Mouse (Mus musculus) thymus, postnatal 4 days (tissue): ENCODE measurements around the gene Tbc1d9b.
A peak's percentile ranks its signal among the peaks of the same experiment; 100 is the strongest.
"Not testable (repeated sequence)": the region's sequence is repeated elsewhere in the genome, so short reads cannot be mapped to it uniquely, and the experiment has no call there.

Source experiments
- DNase-seq: peaks from one replicate; pipeline ENCODE4 v3.0.0; 2021

The Tbc1d9b gene

DNA sequence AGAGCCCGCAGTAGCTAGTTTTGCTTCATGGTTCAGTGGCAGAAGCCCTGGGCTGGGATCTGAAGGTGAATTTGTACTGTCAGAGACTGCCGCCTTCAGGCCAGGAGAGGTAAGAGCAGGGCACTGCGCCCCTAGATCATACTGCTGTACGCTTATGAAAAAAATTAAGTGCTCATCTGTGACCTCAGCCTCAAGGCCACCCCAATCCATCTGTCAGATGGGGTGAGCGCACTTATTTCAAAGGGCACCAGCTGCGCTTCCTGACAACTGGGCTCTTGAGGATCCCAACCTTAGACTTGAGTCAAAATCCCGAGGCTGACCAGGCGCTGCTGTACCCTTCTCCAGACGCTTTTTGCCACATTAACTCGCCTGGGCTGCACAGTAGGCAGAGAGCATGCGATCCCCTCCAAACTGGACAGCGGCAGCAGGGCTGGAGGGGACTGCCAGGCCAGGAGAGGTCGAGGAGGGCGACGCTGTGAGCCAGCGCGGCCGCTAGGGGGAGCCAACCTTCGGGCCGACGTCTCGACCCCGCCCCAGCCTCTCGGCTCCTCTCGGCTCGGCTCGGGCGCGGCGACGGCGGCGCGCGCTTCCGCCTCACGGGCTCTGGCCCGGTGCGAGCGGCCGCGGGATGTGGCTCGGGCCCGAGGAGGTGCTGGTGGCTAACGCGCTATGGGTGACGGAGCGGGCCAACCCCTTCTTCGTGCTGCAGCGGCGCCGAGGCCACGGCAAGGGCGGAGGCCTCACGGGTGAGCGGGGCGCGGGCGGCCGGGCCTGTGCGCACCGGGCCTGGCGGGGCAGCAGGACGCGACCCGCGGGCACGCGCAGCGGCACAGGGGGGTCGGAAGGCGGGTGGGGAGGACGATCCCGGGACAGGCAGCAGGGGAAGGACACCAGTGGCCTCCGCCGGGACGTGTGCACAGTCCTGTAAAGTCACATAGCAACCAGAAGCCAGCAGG is at the start of gene Tbc1d9b:
TSS of gene Tbc1d9b (plus strand) at position 586 of the 956 bp plus-strand sequence.
- DNase-seq, result peak; percentile 97

DNA sequence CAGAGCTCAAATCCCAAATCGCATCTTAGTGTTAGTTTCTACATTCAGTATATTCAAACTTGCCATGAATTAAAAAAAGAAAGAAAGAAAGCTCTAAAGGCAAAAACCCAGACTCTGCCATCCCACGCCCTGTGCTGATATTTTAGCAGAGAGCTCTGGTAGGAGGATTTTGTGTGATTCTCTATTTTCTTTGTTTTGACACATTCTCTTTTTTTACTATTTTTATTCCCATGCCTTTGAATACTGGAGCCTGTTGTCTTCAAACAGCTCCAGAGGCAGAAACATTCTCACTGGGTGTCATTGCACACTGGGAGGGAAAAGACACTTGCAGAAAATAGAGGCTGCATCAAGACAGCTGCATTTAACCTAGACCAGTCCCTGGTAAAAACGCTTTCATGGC is 45.0 kb upstream of the Tbc1d9b start:
- no peak for DNase-seq

GRCm38 (mm10) chr11:50089840-50090239 is 41.4 kb upstream of the Tbc1d9b start:
- no peak for DNase-seq

DNA sequence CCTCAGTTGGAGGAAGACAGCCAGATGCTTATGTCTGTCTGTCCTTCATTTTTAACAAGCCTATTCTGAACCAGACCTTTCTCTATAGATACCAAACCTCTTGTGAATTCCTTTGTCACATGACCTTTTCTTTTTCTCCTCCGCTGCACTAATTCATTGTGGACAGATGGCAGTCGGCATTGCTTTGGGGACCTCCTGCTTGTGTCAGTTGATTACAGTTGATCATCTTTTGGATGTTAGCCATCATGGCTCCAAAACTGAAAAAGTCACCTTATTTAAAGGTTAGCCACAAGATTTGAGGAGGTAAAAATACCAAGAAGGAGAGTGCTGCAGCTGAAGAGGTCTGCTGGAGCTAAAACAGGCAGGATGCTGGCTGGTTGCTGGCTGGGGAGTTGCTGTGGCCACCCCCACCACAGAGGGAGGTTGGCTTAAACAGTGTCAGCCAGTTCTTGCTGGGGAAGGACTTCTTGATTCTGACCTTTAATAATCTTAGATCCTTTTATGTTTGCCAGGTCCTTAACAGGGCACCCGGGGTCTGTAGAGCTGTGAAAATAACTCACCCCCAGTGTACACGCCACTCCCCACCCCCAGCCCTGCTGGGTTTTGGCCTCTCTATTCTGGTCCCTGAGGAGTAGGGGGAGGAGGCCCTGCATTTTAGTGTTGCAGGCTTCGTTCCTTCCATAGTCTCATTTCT is 40.1 kb upstream of the Tbc1d9b start:
- DNase-seq, result no peak

DNA sequence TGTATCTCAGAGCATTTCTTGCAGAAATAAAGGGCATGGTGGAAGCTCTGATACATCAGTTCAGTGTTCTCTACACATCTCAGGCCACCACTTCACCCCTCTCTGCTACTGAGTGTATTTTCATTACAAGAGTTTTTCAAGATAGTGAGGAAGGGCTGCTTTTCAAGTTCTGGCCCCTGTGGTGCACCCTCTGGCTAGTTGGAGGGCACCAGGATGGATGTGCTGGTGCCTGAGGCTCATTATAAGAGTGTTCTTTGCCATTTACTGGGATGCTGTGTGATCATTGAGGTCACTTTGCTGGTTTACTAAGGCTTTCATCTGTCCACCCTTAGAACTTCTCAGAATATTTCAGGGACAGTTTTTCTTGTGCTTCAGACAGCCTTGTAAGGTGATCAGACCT is 39.5 kb upstream of the Tbc1d9b start:
- no peak for DNase-seq

GRCm38 (mm10) chr11:50095661-50096060 is 35.5 kb upstream of the Tbc1d9b start:
- DNase-seq, result no peak

DNA sequence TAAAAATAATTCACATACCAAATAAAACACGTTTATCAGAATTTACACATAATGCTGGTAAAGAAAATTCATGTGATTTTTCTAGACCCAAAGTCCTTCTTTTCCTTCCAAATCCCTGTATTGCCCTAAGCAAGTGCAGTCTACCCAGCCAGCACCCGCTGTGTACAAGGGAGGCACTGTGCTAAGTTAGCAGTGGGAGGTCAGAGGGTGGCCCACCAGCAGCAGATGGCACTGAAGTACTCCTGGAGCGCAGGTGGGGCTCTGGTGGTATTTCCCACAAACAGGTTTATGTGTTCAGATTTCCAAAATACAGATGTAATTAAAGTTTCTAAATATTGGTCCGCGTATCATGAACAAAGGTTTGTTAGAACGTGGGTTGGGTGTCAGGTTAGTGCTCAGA is 34.1 kb upstream of the Tbc1d9b start:
- DNase-seq, result no peak

DNA sequence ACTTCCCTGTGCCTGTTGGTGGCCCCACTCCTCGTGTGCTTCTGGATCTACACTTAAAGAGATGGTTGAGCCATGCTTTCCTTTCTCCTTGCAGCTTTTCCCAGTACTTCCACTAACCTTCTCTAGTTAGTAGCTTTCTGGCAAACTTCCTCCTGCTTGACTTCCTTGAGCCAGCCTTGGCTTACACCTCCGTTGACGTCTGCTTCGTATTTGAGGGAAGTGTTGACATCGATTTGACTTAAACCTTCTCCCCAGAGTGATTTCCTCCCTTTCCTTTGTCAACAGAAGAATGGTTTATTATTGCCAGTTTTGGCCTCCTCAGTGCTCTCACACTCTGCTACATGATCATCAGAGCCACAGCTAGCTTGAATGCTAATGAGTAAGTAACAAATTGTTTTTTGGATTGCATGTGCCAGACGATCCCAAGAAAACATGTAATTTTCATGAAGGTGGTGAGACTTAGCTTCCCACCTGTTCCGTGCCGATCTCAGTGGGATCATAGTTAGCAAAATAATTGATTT is 32.2 kb upstream of the Tbc1d9b start:
- DNase-seq, result no peak

DNA sequence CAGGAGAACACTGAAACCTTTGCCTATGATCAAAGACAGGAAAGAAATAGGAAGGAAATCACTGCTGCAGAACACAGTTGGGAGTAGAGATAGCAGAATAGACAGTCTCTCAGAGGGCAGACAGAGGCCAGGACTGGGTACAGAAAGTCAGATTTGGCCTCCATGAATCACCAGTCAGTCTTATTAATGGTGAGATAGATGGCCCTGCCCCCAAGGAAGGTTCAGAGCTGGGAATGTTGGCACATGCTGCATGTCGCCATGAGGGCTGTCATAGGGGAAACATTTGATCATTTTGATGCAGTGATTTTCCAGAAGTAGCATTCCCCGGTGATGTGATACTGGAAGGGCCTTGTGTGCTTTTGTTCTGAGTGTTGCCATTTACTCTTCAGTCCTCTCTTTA is 31.5 kb upstream of the Tbc1d9b start:
- DNase-seq, result no peak

GRCm38 (mm10) chr11:50100548-50101307 is 30.5 kb upstream of the Tbc1d9b start:
- DNase-seq, result no peak

DNA sequence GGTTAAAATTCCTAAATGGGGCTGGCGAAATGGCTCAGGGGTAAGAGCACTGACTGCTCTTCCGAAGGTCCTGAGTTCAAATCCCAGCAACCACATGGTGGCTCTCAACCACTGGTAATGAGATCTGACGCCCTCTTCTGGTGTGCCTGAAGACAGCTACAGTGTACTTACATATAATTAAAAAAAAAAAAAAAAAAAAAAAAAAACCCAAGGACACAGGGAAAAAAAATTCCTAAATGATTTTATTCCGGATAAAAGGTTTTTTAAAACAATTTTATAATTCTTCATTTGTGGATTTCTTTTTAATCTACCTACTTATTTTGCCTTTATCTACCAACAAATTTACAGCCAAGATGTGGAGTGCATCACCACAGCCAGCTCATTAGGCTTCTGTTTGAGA is 29.2 kb upstream of the Tbc1d9b start:
- not testable (repeated sequence) for DNase-seq

- no peak for DNase-seq
Measured at GRCm38 (mm10) chr11:50104016-50104415, 27.2 kb upstream of the Tbc1d9b start.

DNA sequence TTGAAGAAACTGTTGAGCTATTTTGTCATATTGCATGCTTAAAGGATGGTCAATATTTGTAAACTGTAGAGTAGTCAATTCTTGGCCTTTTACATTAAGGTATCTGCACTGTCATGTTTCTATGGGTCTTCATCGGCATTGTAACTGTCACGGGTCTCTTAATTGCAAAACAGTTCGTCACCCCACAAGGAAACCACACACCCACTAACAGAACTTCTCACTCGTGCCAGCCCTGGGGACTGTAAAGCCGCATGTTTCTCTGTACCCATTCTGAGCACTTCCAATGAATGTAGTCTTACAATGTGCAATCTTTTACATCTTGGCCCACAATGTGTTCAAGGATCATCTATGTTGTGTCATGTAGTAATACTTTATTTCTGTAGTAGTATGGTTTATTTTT is 26.0 kb upstream of the Tbc1d9b start:
- DNase-seq, result no peak

DNA sequence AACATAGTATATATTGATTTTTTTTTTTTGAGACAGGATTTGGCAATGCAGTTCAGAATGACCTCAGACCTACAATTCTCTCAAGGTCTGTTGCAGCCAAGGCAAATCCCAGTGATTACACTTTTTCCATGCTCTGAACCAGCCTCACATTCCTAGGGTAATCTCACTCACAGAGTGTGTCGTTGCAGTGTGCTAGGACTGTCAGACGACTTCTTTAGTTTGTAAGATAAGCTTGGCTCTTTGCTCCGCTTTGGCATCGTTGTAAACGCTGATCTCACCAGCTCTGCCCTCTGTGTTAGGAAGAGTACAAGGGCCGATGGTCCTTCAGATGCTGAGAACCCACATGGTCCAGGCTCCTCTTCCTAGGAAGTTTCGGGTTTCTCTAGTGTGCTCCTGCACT is 25.2 kb upstream of the Tbc1d9b start:
- no peak for DNase-seq

DNA sequence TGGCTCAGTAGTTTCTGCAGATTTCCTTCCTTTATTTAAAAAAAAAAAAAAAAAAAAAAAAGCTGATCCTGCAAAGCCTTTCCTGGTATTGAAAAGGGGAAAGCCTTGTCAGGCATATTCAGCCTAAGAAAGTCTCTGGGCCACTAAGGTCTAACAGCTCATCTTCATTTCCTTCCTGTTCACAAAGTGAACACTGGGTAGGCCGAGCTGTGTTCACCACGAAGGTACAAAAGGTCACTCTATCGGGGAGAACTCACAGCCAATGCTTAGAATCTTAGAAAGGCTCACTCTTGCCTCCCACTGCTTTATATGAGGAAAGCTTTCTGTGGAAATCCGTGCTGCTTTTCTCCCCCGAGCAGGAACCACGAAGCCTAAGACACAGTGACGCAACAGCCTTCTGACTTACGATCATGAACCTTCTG is 22.4 kb upstream of the Tbc1d9b start:
- DNase-seq, result no peak

DNA sequence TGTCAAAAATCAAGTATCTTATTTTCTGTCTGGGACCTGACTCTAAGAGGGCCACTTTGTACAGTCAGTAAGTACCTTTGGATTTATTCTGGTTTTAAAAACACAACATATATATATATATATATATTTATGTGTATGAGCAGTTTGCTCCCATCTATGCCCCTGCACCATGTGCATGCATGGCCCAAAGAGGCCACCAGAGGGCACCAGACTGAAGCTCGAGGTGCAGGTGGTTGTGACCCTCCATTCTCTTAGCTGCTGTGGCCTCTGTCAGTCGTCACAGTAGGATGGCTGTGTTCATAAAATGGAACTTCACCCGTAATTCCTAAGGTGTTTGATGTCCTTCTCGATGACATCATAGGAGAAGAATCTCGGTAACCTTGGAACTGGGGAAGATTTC is 16.9 kb upstream of the Tbc1d9b start:
- DNase-seq, result peak; percentile 94

DNA sequence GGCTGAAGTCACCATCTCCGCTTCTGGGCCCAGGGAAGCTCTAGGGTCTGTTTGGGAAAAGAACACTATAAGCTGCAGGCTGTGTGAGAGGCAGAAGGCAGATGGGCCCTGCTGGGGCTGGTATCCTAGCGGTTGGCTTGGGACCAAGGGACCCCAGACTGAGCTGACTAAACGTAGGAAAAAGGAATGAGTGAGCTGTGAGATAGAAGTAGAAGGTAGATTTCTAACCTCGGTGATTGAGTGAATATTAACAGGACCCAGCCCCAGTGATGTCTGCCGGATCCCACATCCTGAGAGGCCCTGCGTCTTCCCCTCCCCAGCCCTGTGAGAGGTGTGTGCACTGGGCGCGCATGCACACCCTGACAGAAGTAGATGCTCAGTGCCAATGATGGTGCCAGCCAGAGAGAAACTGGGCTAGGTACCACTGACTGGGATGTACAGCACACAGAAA is 8.5 kb upstream of the Tbc1d9b start:
- no peak for DNase-seq

DNA sequence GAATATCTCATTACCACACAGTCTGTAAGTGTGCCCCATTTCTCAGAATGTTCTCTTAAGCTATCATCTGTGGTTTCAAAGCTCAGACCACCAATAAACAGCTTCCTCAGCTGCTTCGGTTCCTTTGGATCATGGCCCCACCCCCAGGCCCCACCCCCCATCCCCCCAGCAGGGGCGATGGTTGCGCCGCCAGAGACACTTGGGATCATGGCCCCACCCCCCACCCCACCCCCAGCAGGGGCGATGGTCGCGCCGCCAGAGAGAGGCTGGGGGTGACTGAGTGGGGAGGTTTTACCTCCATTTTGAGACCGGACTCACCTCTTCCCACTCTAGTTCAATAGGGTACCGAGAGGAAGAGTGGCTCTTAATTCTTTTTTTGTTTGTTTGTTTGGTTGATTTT is 3.4 kb upstream of the Tbc1d9b start:
- no peak for DNase-seq

DNA sequence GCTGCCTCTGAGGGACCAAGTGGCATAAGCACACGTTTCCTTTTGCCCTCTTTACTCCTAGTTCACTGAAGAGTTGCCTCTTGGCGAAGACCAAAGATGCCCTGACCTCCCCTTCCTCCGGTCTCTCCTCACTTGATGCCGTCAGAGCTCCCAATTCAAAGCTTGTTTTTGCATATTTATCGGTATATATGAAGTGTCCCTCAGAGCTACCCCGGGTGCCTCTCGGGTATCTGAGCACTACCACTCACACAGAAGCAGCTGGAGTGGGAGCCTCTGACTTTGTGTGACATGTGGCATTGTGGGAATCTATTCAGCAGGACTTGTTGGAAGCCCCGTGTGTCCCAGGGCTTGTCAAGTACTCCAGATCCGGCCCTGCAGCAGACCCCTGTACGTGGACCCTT is 605 bp downstream of the Tbc1d9b start:
- DNase-seq, result no peak

DNA sequence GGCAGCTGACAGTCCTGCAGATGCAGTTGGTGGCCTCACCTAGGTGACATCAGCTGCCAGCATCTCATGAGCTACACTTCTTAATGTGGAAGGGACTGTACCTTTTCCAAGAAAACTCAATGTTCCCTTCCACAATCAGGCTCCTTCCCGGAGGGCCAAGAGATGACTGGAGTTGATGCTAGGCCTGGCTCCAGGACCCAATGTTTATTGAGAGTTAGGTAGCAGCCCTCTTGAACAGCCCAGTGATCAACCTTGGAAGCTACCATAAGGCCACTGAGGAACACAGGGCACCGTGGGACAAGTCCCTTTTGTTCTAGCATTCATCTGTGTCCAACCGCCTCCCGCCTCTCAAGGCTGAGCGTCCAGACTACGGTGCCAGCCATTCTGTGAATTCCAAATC is 1.1 kb downstream of the Tbc1d9b start:
- DNase-seq, result no peak

DNA sequence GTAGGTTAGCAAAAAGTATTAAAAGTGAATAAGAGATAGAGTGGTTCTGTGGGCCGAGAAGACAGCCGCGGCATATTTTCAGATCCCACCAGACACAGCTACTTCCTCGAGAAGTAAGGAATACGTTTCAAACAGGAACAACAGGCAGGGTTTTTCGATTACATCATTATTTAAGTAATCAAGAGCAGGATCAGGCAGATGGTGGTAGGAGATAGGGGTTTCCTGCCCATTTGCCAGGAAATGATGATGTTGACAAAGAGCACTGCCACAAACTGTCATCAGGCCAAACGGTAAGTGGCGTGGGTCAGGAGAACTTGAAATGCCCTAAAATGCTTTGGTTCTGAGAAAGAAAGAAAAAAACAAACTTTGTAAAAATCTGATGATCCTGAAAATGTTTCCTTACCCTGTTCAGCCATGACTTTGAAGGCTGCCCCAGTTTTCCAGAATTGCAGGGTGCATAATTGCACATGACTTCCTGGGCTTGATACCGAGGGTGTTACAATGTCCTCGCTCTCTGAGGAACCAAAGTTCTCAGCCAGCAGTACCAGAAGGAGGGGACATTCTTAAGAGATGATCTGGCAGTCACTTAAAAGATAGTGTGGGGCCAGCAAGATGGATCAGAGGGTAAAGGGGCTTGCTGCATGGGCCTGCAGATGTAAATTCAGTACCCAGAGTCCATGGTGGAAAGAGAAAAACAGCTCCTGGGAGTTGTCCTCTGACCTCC is 3.1 kb downstream of the Tbc1d9b start:
- no peak for DNase-seq

GRCm38 (mm10) chr11:50138206-50138822 is 7.1 kb downstream of the Tbc1d9b start:
- no peak for DNase-seq
